Mouse (Mus musculus): ENCODE data around the gene Cirbp. TPM values are rescaled to one million over a fixed set of nuclear protein-coding genes. Genes with fewer than 3 reads are reported as not detected.
"Not testable (repeated sequence)": the region's sequence is repeated elsewhere in the genome, so short reads cannot be mapped to it uniquely, and the experiment has no call there.

The Cirbp gene
- polyA plus RNA-seq, 1 experiment from 2014 or later, result 159 TPM

DNA sequence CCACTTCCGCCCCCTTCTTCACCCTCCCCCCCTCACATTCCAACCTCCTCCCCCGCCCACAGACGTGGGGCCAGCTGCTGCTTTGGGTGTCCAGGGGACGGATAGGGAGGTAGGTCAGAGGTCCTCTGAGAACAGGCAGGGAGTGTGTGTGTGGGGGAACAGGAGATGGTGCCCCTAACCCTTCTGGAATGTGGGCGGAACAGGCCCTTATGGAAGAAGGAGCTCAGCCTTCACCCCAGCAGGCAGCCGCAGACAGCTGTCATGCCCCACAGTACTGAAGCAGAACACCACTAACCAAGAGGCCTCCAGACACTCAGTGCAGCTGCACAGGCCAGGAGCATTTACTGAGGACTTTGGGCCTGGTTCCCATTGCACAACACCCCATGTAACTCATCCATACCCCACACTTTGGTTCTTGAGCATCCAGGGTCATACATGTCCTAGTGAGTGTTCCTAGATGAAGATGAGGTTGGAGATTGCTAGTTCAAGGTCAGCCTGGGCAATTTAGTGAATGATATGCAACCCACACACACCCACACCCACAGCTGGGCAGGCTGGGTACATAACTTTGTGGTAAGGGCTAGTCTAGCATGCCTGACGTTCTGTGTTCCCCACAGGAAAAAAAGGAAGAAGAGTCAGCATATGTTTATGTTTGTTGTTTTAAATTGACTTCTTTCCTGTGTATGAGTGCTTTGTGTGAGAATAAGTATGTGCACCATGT lies 4.1 kb upstream of the Cirbp start:
- peak overlapping the region; percentile 39 for H3K4me3 ChIP-seq
- peak overlapping the region; percentile 45 for H3K9ac ChIP-seq
- peak overlapping the region; percentile 62 for H3K4me2 ChIP-seq (replicated peaks)
- no peaks in the 10 kb centered on the region for H3K9me3 ChIP-seq
- ATAC-seq (ENCODE audit: insufficient number of reproducible peaks, insufficient read depth, low FRiP score, low TSS enrichment), result no peak
- peaks cover 69% of the 10 kb centered on the region for H3K4me1 ChIP-seq
- no peaks in the 10 kb centered on the region for H3K27me3 ChIP-seq
- WGBS, result 11% methylated on average over 6 of the region's 7 CpGs
- peak overlapping the region; percentile 93 for H3K27ac ChIP-seq
- peaks cover 11% of the 10 kb centered on the region for H3K36me3 ChIP-seq

DNA sequence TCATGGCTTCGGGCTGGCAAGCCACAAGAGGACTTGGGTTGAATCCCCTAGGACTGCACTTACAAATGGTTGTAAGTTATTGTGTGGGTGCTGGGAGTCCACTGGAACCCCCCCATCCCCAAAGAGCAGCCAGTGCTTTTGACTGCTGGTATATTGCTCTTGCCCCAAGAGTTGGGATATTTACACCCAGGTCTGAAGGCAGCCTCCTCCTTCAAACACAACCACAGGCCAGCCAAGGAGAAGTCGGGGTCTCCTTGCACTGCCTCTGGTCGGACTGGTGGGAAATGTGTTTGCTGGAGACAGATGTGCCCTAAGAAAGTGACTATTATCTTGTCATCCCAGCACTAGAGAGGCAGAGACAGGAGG lies 3.6 kb upstream of the Cirbp start:
- H3K9me3 ChIP-seq, result no peaks in the 10 kb centered on the region
- H3K36me3 ChIP-seq, result peaks cover 5% of the 10 kb centered on the region
- H3K27ac ChIP-seq, result peak overlapping the region; percentile 93
- 58% methylated on average over 3 of the region's 3 CpGs for WGBS
- H3K4me2 ChIP-seq (replicated peaks), result peak overlapping the region; percentile 62; the same call in 1 of the 2 replicates
- no peak overlapping the region for H3K4me3 ChIP-seq
- no peak for ATAC-seq (ENCODE audit: insufficient number of reproducible peaks, insufficient read depth, low FRiP score, low TSS enrichment)
- peak overlapping the region; percentile 45; the same call in 1 of the 2 replicates for H3K9ac ChIP-seq
- peaks cover 67% of the 10 kb centered on the region for H3K4me1 ChIP-seq
- no peaks in the 10 kb centered on the region for H3K27me3 ChIP-seq

DNA sequence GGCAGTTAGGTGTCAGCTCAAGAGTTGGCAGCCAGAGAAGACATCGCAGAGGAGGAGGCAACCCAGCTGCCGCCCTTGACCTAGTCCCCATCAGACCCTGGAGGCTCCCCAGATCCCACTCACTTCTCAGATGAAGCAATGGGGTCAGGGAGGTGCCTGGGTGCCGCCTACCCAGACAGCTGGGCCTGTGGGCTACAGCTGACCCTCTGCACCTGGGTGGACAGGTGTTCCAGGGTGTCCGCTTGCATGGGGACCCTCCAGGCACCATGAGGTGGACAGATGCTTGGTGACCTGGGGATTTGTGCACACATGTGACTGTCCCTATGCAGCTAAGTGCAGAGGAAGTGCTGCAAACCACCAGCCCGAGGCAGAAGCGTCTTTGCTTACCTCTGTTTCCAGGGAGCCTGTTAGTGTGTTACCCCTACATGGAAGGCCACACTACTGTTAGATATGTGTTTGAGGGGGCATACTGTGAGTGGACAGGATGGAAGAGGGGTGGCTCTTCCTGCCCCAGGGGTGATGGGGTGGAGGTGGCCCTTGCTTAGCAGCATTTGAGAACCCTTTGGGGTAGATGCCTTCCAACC lies 3.0 kb upstream of the Cirbp start:
- H3K4me3 ChIP-seq, result no peak overlapping the region
- peaks cover 64% of the 10 kb centered on the region for H3K4me1 ChIP-seq
- no peak overlapping the region; the same call in 1 of the 2 replicates for H3K27ac ChIP-seq
- H3K4me2 ChIP-seq (replicated peaks), result no peak overlapping the region
- no peaks in the 10 kb centered on the region for H3K27me3 ChIP-seq
- ATAC-seq (ENCODE audit: insufficient number of reproducible peaks, insufficient read depth, low FRiP score, low TSS enrichment), result no peak
- no peaks in the 10 kb centered on the region for H3K9me3 ChIP-seq
- 55% methylated on average over 6 of the region's 6 CpGs for WGBS
- H3K9ac ChIP-seq, result no peak overlapping the region
- H3K36me3 ChIP-seq, result no peaks in the 10 kb centered on the region

DNA sequence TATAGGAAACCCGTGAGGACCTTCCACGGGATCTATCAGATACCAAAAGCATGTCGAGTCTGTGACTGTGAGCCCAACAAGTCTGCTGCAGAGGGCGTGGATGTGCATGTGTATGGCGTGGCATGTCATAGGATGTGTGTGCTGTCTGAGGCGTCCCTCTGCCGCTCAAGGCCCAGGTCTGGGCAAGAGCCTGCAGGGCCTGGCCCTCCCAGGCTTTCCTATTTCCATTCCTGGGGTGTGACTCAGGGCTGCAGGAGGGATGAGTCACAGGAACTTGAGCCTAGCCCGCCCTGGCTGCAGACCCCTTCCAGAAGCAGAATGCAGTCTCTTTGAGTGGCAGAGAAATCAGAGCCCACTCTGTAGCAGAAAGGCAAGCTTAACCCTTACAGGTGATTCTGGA lies 2.1 kb upstream of the Cirbp start:
- H3K4me3 ChIP-seq, result no peak overlapping the region
- peaks cover 59% of the 10 kb centered on the region for H3K4me1 ChIP-seq
- H3K9me3 ChIP-seq, result no peaks in the 10 kb centered on the region
- H3K27ac ChIP-seq, result no peak overlapping the region
- no peak overlapping the region for H3K9ac ChIP-seq
- no peaks in the 10 kb centered on the region for H3K36me3 ChIP-seq
- no peak for ATAC-seq (ENCODE audit: insufficient number of reproducible peaks, insufficient read depth, low FRiP score, low TSS enrichment)
- WGBS, result 70% methylated on average over 8 of the region's 8 CpGs
- H3K27me3 ChIP-seq, result no peaks in the 10 kb centered on the region
- no peak overlapping the region for H3K4me2 ChIP-seq (replicated peaks)

DNA sequence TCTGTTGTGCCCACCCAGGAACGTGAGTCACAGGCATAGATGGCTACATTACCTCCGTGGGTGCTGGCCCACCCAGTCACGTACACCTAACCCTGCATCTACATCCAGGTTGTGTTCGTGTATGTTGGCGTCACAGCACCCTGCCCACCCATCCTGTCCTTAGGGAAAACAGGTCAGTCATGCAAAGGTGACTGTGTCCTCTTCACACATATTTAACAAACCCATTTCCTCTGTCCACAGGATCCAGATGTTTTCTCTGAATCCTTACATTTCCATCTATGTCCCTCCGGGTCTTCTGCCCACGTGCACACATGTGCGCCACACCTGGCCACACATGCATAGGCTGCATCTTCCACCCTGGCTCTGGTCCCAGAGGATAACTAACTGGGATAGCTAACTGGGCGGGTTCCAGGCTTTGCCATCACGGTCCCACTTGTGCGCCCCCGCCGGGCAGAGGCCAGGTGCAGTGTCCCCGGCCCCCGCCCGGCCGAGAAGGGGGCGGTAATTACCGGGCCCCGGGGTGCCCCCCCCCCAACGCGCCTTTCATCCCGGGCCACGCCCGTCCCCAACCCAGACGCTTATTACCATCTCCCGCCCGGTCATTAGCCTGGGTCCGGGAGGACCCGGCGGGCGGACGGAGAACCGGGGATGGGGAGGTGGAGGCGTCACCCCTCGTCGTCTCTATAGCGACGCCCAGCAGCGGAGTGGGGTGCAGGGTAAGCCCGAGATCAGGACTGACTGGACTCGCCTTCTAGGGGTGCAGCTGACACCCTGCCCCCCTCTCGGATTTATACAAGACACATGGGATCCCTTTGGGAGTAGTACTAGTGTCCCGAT lies 1.4 kb upstream of the Cirbp start:
- WGBS, result 9% methylated on average over 44 of the region's 44 CpGs
- Histone ChIP-seq H3K9ac (peak overlapping the region; percentile 42; the same call in 1 of the 2 replicates), H3K27me3 (no peaks in the 10 kb centered on the region), H3K27ac (peak overlapping the region; percentile 47; the same call in 1 of the 2 replicates), H3K4me3 (peak overlapping the region; percentile 33), H3K4me1 (peaks cover 59% of the 10 kb centered on the region), H3K36me3 (no peaks in the 10 kb centered on the region), H3K9me3 (no peaks in the 10 kb centered on the region), H3K4me2 (replicated peaks) (peak overlapping the region; percentile 81)
- no peak for ATAC-seq (ENCODE audit: insufficient number of reproducible peaks, insufficient read depth, low FRiP score, low TSS enrichment)

DNA sequence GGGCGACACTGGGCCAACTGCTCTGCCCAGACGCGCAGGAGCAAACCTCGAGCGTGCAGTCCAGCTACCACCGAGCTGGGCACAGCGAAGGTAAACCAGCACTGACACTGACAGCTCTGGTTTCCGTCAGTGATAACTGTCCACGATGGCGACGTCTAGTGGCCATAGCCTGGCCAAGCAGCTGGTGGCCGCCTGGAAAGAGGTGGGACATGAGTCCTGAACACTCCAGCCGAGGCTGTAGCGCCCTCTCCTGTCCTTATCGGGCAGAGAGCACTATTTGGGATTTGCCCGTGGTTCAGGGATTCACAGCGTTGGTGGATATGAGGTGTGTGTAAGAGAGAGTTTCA lies 814 bp upstream of the Cirbp start:
- Histone ChIP-seq H3K4me1 (peaks cover 59% of the 10 kb centered on the region), H3K9me3 (no peaks in the 10 kb centered on the region), H3K36me3 (peaks cover 3% of the 10 kb centered on the region), H3K27me3 (no peaks in the 10 kb centered on the region), H3K4me2 (replicated peaks) (peak overlapping the region; percentile 81), H3K27ac (peak overlapping the region; percentile 61; the same call in 1 of the 2 replicates), H3K4me3 (peak overlapping the region; percentile 33), H3K9ac (peak overlapping the region; percentile 42; the same call in 1 of the 2 replicates)
- under 1% methylated on average over 17 of the region's 17 CpGs for WGBS
- peak; percentile 31; the same call in 1 of the 2 replicates for ATAC-seq (ENCODE audit: insufficient number of reproducible peaks, insufficient read depth, low FRiP score, low TSS enrichment)

DNA sequence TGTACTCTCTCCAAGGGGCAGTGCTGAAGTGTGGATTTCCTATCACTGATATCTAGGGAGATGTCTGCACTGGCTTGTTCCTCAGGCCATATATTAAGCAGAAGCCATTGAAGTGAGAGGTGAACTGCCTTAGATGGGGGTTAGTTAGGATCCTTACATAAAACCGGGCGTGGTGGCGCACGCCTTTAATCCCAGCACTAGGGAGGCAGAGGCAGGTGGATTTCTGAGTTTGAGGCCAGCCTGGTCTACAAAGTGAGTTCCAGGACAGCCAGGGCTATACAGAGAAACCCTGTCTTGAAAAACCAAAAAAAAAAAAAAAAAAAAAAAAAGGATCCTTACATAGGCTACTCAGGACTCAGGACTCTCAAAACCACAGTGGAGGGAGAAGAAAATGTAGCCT lies 351 bp downstream of the Cirbp start:
- peak overlapping the region; percentile 61 for H3K27ac ChIP-seq
- 90% methylated on average over 4 of the region's 4 CpGs for WGBS
- H3K9ac ChIP-seq, result peak overlapping the region; percentile 31
- not testable (repeated sequence) for ATAC-seq (ENCODE audit: insufficient number of reproducible peaks, insufficient read depth, low FRiP score, low TSS enrichment); H3K9me3 ChIP-seq; H3K27me3 ChIP-seq
- H3K4me1 ChIP-seq, result peaks cover 52% of the 10 kb centered on the region
- peak overlapping the region; percentile 81; the same call in 1 of the 2 replicates for H3K4me2 ChIP-seq (replicated peaks)
- peaks cover 14% of the 10 kb centered on the region for H3K36me3 ChIP-seq
- peak overlapping the region; percentile 12 for H3K4me3 ChIP-seq

DNA sequence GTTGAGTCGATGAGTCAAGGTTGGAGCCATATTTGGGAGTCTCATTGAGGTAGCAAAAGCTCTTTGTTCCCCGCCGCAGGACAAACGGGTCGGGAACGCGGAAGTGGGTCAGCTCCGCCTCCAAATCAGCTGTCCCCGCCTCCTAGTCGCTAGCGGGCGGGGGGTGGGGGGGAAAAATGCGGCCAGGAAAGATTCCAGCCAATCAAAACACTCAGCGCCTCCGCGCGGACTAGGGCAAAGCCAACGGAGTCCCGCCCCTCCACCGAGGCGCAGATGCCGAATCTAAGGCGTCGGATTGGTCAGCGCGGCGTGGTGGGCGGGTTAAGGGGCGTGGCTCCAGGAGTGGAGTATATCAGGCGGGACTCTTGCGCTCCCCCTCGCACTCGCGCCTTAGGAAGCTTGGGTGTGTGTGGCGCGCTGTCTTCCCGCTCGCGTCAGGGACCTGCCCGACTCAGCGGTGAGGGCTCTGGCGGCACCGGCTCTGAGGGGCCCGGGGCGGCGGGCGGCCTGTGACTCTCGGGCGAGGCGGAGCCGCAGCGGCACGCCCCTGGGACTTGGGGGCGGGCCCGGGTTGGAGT lies 1.8 kb downstream of the Cirbp start:
- peak; percentile 78 for ATAC-seq (ENCODE audit: insufficient number of reproducible peaks, insufficient read depth, low FRiP score, low TSS enrichment)
- Histone ChIP-seq H3K4me3 (peak overlapping the region; percentile 64), H3K9ac (peak overlapping the region; percentile 94)

DNA sequence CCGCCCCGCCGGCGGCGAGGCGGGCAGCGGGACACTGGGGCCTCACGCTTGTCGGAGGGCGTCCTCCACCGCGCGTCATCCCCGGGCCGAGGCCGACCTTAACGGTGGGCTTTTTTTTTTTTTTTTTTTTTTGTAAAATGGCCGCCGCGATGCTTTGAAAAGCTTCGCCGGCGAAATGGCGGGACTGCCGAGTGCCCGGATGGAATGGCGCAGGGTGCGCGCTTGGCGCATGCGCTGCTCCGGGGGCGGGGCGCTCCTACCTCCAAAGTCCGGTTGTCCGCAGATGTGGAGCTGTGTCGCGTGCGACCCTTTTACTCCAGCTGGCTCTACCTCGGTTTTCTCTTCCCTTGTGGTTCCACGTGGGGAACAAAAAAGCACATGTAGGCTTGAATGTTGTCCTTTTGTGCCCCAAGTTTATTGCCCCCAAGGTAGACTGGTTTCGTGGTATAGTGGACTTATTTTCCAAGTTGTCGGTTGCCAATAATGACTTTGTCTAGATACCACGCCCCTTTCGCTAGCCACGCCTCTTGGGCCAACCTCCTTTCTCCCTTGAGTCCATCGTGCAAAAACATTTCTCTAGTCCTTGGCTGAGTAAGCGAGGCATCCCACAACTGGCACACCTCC lies 2.4 kb downstream of the Cirbp start:
- under 1% methylated on average over 48 of the region's 48 CpGs for WGBS
- Histone ChIP-seq H3K27me3 (no peaks in the 10 kb centered on the region), H3K4me2 (replicated peaks) (peak overlapping the region; percentile 67), H3K9ac (peak overlapping the region; percentile 94), H3K36me3 (peaks cover 27% of the 10 kb centered on the region), H3K4me1 (peaks cover 46% of the 10 kb centered on the region), H3K4me3 (peak overlapping the region; percentile 64), H3K9me3 (no peaks in the 10 kb centered on the region), H3K27ac (peak overlapping the region; percentile 98)
- no peak; the same call in 1 of the 2 replicates for ATAC-seq (ENCODE audit: insufficient number of reproducible peaks, insufficient read depth, low FRiP score, low TSS enrichment)

More for the DNA sequence above, 1.8 kb downstream of the Cirbp start:
- Histone ChIP-seq H3K9me3 (no peaks in the 10 kb centered on the region), H3K4me1 (peaks cover 47% of the 10 kb centered on the region), H3K36me3 (peaks cover 27% of the 10 kb centered on the region), H3K27me3 (no peaks in the 10 kb centered on the region), H3K4me2 (replicated peaks) (peak overlapping the region; percentile 67), H3K27ac (peak overlapping the region; percentile 98)
- WGBS, result under 1% methylated on average over 55 of the region's 55 CpGs

DNA sequence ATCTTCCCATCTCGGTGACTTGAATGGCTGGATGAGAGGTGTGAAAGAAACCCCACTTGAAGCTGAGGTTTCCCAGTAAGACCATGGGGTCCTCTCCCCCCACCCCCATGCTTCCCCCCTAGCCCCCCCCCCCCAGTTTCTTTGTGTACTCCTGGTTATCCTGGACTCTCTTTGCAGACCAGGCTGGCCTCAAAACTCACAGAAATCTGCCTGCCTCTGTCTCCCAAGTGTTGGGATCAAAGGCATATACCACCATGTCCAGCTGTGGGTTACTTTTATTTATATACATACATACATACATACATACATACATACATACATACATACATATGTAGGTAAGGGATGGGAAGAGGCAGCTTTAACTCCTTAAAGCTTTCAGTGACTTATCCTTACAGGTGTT lies 3.3 kb downstream of the Cirbp start:
- Histone ChIP-seq H3K9me3 (no peaks in the 10 kb centered on the region), H3K4me3 (peak overlapping the region; percentile 64), H3K9ac (peak overlapping the region; percentile 94), H3K4me2 (replicated peaks) (peak overlapping the region; percentile 67), H3K36me3 (peaks cover 27% of the 10 kb centered on the region), H3K27ac (peak overlapping the region; percentile 98; the same call in 1 of the 2 replicates), H3K27me3 (no peaks in the 10 kb centered on the region), H3K4me1 (peaks cover 46% of the 10 kb centered on the region)
- no peak for ATAC-seq (ENCODE audit: insufficient number of reproducible peaks, insufficient read depth, low FRiP score, low TSS enrichment)
- WGBS, result 80% methylated on average over 1 of the region's 1 CpGs

DNA sequence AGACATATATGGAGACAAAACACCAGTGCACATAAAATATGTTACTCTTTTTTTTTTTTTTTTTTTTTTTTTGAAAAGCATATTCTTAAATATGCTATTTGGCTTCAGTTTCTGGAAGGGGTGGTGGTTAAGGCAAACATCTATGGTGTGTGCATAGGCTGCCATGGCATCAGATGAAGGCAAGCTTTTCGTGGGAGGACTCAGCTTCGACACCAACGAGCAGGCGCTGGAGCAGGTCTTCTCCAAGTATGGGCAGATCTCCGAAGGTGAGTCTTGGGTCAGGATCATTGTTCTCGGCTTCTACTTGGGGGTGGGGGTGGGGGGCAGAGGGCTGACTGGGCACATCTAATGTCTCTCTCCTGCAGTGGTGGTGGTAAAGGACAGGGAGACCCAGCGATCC lies 3.9 kb downstream of the Cirbp start:
- H3K9ac ChIP-seq, result no peak overlapping the region
- ATAC-seq (ENCODE audit: insufficient number of reproducible peaks, insufficient read depth, low FRiP score, low TSS enrichment), result no peak
- H3K4me3 ChIP-seq, result no peak overlapping the region
- peaks cover 42% of the 10 kb centered on the region for H3K4me1 ChIP-seq
- no peaks in the 10 kb centered on the region for H3K27me3 ChIP-seq
- H3K27ac ChIP-seq, result no peak overlapping the region
- H3K36me3 ChIP-seq, result peaks cover 27% of the 10 kb centered on the region
- no peaks in the 10 kb centered on the region for H3K9me3 ChIP-seq
- H3K4me2 ChIP-seq (replicated peaks), result no peak overlapping the region
- whole genome bisulfite sequencing, result 92% methylated on average over 7 of the region's 7 CpGs
